Mouse (Mus musculus): Measurements from ENCODE around the gene Capn15.

Capn15 gene

DNA sequence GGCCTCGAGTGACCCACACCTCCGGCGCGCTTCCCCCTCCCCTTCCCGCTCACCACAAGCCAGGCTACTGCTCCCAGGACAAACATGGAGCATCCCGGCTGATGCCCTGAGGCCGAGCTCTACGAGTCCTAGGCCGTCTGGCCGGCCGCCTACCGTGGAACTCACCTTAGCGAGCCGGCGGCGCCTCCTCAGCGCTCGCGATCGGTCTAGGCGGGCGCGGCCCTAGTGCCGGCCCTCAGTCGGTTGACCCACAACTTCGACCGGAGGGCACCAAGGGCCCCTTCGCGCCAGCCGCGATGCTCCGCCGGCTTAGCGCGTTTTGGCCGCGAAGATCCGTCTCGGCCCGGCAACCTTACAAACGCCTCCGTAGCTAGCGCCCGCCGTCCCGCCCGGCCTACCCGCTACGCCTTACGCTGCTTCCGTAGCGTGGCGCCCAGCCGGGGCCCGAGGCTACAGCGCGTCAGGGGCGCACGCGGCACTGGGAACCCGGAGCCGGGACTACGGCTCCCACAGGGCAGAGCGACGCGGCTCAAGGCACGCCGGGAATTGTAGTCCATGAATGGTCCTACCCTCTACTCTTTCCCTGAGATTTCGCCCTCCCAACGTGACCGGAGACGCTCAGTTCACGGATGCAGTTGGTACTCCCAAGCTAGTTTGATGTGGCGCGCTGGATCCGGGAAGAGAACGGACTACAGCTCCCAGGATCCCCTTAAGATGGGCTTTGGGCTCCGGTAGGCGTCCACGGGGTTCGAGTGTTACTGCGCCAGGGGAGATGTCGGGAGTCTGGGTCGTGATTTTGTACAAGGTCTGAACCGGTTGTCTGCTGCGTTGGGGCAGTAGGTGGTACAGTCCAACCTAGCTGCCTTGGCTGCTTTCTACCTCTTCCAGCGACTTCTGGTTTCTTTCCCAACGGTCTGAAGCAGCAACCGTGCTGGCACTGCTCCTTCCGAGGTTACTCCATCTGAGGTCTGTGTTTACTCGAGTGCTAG, at the start of gene Capn15:
TSS of gene Capn15 (minus strand) at position 491 of the 989 bp plus-strand sequence.
- DNase-seq, result peak; percentile 96

DNA sequence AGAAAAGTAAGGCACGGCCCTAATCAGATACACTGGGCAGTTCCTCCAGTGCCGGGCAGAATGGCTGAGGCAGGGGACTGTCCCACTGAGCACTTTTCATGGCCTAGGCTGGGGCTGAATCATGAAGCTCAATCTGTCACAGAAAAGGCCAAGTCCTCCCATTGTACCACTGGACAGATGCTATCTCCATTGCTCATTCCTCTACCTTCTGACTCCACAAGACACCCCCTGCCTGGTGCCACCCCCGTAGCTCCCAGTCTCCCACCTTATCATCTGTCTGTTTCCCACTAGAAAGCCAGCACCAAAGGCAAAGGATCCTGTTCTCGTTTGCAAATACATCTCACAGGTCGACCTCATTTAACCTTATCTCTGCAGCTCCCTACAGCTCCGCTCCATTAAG, 46.4 kb upstream of the Capn15 start:
- no peak for DNase-seq

DNA sequence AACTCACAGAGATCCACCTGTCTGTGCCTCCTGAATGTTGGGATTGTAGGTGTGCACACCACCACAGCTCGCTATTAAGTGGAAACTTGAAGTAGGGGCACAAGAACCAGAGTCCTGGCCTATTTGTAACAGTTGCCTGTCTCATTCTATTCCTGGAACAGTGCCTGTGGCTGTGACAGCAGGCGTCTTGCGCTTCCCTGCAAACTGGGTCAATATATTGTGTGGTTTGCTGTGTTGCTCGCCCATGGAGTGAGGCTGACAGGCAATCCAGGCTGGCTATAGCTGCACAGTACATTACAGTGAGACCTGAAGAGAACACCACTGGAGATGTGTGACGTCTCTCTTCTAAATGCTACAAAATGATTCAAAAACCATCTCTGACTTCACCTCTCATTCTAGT, 46.0 kb upstream of the Capn15 start:
- peak; percentile 88 for DNase-seq

DNA sequence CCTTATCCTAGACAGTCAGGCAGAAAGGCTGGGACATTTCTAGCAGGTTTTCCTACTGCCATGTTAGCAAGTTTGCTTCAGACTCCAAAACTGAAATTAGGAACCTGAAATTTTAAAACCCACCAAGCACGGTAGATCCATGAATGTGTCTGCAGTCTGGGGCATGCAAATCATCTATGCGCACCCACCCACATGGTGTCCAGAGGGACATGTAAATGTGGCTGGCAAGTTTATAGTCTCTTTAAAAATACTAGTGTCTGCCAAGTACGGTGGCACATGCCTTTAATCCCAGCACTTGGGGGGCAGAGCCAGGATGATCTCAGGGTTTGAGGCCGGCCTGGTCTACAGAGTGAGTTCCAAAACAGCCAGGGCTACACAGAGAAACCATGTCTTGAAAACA, 42.7 kb upstream of the Capn15 start:
- no peak for DNase-seq

DNA sequence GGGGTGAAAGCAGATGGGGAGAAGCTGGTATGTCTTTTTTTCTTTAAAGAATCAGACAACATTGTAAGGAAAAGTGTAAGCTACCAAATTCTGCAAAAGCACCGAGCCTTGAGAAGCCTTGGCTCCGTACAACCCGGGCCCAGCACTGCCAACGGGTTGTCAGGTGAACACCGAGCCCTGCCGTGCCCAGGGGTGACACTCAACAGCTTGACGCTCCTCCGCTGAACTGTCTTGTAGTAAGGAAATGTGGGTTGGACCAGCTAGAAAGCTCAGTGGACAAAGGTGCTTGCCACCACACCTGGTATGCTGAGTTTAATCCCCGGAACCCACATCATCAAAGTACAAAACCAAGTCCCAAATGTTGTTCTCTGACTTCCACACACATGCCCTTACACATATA, 39.1 kb upstream of the Capn15 start:
- DNase-seq, result no peak

DNA sequence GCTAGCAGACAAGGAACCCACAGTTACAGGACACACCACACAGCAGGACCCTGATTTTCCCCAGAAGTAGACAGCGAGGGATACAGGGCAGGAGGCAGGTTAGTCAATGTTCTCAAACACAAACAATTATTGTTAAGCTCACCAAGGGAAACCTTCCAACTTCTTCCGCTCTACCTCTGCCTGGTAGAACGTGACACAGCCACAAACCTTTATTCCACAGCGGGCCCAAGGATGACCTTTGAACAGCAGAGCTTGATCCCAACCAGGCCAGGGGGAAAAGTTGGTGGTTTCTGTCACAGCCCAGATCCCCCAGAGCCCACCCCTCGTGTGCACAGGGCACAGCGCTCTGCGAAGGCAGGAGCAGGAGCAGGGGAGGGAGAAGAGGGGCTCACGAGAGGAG, 38.4 kb upstream of the Capn15 start:
- DNase-seq, result no peak

DNA sequence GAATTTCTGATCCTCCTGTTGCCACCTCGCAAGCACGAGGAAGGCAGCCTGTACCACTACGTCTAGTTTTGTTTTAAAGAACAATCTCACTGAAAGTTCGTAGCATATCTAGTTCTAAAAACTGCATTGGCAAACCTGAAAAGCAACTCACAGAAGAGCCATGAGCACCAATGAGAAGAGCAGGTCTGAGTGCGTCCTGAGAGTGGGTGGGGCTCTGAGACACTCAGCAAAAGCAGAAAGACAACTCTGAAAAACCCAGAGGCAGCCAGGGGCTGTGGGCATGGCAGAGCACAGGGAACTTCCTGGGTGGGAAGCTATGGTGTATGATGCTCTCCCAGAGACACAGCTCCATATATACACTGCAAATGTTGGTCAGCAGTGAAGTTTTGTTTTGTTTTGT, 37.6 kb upstream of the Capn15 start:
- DNase-seq, result no peak

DNA sequence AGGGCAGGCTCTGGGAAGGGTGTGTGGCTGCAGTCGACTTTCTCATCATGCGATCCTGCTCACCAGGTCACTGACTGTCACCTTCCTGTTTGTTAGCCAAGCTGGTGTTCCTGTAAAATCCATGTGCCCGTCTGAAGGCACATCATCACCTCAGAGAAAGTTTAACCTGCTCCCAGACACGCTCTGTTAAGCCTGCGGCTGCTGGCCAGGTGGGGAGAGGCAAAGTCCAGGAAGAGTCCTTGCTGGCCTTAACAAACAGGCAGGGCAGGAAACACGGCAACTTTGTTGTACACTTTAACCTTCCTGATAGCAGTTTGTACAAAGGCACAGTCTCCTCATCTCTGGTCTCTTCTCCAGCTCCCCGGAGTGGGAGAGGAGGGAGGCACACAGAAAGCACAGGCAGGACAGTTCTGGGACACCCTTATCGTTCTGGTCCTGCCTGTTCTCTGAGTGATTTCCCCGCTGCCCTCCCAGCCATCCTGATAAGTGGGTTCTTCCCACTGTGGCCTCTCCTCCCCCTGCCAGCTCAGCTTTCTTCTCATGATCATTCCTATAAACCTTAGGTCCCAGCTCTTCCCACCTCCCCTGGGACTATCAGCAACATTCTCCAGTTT, 36.2 kb upstream of the Capn15 start:
- no peak for DNase-seq

DNA sequence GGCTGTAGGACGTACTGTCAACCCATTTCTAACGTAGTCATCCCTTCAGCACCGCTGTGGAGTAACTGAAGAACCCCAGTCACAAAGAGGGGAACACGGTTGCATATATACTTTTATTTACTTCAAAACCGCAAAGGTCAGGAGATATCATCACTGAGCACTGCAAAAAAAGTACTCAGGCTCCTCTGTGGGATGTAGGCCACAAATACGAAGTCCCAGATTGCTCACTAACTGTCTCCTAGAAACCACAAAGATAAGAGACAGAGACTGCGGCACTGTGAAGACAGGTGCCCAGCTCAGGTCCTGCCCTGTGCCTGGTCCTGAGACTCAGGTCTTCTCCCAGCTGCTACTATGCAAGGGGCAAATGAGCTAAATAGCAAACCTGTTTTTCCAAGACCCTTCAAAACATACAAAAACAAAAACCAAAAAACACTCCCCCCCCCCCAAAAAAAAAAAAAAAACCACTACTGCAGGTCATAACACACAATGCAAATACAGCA, 35.3 kb upstream of the Capn15 start:
- no peak for DNase-seq

DNA sequence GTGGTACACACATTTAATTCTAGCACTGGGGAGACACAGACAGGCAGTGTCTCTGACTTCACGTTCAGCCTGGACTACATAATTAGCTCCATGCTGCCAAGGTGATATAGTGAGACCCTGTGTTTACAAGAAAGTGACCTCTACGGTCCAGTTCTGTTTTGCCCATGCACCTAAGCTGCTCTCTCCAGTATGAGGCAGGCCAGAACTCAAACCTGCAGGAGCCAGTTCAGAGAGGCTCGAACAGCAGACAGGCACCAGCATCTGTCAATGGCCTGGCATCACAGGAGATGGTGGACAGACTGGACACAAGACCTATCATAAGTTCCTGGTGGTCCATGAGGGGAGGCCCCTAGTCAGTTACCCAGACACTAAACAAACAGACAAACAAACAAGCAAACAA, 32.8 kb upstream of the Capn15 start:
- DNase-seq, result no peak

DNA sequence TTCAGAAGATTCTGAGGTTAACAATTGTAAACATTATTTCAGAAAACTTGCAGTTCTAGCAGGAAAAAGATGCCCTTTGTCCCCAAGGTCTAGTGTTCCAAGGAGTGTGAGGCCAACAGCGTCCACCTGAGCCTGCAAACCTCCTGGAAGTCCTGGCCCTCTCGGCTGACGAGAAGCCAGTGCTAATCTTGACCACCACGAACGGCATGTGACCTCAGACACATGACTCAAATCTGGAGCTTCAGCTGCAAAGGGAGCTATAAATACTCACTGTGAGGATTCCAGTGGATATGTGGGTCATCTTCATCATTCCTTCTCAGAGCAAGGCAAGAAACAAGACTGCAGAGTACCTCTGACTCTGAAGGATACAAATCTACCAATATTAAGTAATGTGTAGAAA, 32.4 kb upstream of the Capn15 start:
- DNase-seq, result no peak

DNA sequence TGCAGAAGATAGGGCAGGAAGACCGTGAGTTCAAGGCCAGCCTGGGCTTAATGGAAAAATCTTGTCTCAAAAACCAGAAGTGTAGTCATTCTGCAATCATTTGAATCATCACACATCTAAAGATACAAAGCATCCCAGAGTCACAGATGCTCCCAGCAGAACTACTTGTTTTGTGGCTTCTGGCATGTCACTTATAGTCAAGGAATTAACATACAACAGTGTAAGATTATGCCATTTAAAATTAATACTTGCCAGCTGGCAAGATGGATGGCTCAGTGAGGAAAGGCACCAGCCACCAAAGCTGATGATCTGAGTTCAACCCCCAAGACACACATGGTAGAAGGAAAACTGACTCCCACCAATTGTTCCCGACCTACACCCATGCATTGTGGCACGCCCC, 31.4 kb upstream of the Capn15 start:
- DNase-seq, result no peak

DNA sequence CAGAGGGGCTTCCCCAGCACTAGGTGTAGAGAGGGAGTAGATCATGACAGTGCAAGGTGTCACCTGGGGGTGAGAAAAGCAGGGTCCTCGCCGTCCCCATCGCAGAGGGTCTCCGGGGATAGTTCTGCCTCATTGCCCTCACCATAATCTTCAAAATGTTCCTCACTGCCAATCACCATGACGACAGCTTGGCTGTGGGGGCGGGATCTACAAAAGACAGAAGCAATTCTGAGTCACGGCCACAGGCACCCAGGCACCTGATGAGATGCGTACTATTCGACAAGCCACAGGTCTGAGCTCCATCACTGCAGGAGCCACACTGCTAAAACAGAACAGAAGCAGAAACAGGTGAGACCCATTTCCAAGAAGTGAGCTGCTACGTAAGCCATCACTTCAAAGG, 28.1 kb upstream of the Capn15 start:
- no peak for DNase-seq

DNA sequence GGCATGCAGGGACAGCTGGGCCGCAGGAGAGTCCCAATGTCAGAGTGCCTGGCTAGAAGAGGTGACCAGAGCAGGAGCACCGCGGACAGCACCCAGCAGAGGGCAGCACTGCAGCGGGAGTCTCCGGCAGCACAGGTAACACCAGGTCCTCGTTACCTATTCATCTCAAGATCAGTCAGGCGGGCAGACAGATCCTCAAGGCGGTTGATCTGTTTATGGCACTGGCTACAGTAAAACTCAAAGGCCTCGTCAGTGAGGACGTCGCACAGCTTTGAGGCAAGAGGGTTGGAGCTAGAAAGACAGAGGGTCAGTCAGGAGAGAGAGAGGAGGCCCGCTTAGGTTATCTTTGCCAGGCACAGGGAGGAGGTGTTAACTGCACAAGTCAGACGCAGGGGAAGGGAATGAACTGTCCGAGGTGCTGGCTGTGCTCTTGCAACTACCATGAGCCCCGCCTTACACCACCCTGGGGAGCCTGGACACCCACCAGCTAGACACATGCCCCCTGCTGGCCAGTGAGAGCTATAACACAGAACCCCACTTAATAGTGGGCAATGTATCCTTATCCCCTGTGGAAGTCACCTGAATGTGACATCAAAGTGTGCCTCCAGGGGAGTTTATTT, 26.4 kb upstream of the Capn15 start:
- DNase-seq, result peak; percentile 91

DNA sequence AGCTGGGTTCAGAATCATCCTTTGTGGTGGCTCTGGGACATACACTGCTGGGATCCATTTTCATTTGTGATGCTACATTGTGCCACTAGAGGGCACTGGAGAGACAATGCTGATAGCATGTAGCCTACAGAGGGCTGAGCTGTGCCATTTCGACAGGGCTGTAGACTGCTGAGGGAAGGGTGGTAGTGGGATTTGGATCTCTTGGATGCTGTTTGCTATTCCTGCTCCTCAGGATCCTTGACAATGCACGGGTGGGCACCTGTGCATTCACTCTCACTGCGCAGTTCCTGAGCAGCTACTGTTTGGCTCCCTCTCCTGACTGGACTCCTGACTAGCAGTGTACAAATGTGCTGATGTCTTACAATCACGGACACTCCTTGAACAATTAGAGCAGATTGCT, 23.9 kb upstream of the Capn15 start:
- DNase-seq, result peak; percentile 81

DNA sequence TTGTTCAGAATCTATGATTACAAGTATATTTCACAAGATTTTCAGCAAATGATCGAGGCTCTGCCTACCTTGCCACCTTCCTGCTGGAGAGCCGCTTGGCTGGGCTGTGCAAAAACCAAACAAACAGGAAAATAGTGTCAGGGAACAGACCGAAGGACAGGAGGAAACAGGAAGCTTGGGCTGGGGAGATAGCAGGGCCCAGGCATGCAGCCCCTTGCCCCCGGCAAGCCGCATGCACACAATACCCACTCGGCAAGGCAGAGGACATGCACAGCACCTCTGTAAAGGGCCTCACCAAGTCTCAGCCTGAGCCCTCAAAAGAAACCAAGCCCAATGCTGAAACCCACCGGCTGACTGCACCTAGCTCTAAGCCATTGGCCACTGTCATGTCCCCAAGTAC, 23.2 kb upstream of the Capn15 start:
- no peak for DNase-seq

DNA sequence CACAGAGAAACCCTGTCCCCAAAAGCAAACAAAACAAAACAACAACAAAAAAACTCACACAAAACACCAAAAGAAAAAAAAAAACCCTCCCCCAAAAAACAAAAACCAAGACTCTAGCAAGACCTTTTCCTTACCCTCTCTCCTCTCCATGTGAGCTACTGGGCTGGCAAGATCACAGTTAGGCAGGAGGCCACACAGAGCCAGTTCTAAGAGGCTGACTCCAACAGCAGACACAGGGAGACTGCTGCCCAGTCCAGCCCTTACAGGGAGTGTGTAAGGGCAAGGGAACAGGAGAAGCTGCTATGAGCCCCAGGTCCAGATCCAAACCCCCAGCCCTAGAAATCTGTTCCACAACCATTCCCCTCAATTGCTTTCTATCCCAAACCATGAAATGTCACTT, 22.7 kb upstream of the Capn15 start:
- no peak for DNase-seq

DNA sequence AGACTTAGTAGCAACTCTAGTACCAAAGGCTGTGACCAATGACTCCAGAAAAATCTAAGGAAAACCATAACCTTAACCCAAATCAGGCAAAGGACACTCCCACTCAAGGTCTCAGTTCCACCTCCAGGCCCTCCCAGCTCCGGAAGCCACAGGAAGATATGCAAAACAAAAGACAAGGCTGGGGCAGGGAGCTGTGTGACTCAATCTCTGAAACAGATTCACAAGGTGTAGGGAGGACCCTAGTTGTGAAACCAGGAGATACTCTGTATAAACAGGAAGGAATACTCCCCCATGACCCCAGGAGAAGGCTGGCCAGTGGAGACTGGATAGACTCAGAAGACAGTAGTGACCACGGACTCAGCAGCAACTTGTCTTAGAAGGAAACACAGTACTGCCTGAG, 22.1 kb upstream of the Capn15 start:
- no peak for DNase-seq

DNA sequence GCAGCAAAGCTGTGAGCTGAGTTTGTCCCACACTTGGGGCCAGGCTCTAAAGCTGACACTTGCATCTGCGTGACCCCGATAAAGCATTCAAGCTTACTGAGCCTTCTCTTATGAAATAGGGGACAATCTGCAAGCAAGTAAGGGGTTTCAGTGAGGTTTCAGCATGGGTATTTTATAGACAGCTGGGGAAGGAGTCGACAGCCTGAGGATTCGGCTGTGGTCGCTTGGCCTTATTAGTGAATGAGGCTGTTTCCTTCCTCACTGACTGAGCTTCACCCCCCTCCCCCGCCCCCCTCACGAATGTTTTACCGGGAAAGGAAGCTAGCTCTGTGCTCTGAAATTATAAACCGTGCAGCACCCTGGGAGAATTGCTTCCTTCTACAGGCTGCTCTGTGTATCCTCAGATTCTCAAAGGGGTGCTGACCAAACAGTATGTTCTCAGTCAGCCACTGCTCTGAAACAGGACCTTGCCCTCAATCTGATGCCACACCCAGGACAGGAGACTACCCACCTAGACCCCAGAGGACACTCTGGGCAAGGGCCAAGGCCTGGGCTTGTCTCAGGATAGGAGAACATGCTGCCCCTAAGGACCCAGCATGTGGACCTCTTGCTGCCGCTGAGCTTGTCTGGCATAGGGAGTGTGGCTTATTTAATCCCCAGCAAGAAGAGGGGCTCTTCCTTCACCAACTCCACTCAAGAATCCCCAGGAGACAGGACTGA, 20.3 kb upstream of the Capn15 start:
- DNase-seq, result no peak

DNA sequence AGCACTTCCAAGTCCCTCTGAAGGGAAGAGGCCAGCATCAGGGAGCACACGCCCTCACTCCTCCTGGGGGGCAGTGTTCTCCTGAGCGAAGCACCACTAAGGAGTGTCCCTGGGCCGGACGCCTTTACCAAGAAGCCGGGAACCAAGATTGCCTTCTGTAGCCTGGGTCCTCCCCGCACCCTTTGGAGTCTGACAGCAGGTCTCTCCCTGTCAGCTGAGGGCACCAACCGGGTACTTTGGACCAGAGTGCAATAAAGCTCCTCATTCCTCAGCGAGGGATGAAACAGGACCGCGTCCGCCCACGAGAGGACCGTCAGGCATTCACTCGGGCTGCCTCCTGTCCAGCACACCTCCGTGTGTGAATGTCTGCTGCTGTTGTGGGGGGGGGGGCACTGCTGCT, 19.1 kb upstream of the Capn15 start:
- no peak for DNase-seq

DNA sequence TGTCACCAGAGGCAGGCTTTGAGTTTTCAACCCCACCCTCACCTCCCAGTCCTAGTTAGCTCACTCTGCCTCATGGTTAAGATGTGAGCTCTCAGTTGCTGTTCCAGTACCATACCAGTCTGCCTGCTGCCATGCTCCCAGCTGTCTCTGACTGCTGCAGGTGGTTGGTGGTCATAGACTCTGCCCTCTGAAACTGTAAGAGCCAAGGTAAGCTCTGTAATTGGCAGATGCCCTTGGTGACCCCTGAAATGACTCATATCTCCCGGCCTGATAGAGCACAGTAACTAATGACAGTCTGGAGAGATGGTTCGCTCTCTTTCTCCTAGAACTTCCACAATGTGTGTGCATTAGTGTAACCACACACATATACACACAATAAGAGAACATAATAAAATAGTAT, 18.3 kb upstream of the Capn15 start:
- DNase-seq, result no peak

DNA sequence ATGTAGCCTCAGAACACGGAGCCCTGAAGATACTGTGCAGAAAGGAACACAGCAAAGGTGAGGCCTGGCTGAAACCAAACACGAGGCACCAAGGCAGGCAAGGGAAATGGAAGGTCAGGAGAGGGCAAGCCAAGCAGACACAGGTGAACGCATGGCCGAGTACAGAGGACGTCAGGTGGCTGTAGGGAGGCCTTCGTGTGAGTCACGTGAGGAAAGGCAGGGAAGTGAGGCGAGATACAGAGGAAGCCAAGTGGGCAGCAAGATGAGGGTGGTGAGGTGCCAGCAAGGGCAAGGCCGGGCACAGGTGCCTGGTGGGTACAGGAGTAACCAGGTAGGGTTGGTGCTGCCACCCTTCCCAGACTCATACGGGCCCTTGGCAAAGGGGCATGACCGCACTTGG, 12.8 kb upstream of the Capn15 start:
- no peak for DNase-seq

DNA sequence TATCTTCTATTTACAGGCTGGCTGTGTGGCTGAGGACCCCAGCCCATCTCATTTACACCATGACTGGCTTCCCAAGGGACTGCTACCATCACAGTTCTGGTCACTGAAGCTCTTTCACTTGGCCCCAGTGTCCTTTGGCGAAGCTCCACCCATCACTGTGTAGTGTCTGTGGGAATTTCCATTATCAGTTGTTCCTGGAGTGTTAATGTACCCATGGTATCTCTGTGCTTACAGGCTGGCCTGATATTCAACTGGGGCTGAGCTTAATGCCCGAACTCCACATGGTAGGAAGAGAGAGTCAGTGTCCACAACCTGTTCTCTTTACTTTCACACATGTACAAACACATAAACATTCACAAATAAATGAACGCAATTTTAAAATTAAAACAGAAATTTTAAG, 7.9 kb upstream of the Capn15 start:
- no peak for DNase-seq

Measured in cerebellum, adult 9-11 months (tissue).